Mouse (Mus musculus) liver, embryonic 14.5 days (tissue): ENCODE measurements at regions not wholly inside any gene's neighbourhood (a gene's known extent, or its start where the extent isn't known, plus 50 kb on each side); places are given as distances from the start of the nearest gene placed in this dataset.

Source experiments
- CTCF ChIP-seq: IDR thresholded peaks from 2 replicates; pipeline ENCODE4 v1.5.1; 2016; ENCODE audit warnings: antibody characterized with exemption, low read depth, control low read depth
- EP300 ChIP-seq: IDR thresholded peaks from 2 replicates; pipeline ENCODE4 v1.6.1; 2016; ENCODE audit warnings: antibody characterized with exemption, low read depth

GRCm38 (mm10) chr5:116934151-116934550 lies 181.8 kb downstream of the Suds3 start:
- TF ChIP-seq CTCF, result no peak
- TF ChIP-seq EP300, result no peak
